12 mouse cellular contexts compared by ENCODE assay signal in genomic region chr19:25096986-25097385, GRCm38 (mm10).
DNase-seq lines count a peak whose midpoint lies in the region; ATAC-seq lines count a peak whose summit lies in the region.
"Had no signal": no experiment of that assay in that cellular context is flagged by ENCODE, and none has a peak within 500 bp of the region (broad histone marks: within the 10 kb centered on the region; RNA-seq: fewer than 3 reads in every experiment).

No protein-coding gene starts in this region.

- WGBS in heart, embryonic 10.5 days: 39% methylated on average over 4 of the region's 4 CpGs
- WGBS in heart, embryonic 15.5 days: 27% methylated on average over 4 of the region's 4 CpGs
- WGBS in stomach, embryonic 16.5 days: 41% methylated on average over 4 of the region's 4 CpGs
- WGBS in hindbrain, embryonic 14.5 days: 76% methylated on average over 4 of the region's 4 CpGs

- DNase-seq in heart, adult 18-20 months: peak; percentile 24 to 25
- DNase-seq in heart, embryonic 10.5 days (ENCODE audit: low spot score): no peak
- DNase-seq in kidney, postnatal 36 days: peak; percentile 67 to 72
- DNase-seq in spleen, postnatal 14 days (ENCODE audit: low spot score in 2 of 2): no peak
- no peak for DNase-seq in left cerebral cortex, adult 18-20 months (ENCODE audit: low spot score in 2 of 2)
- DNase-seq in hindbrain, embryonic 14.5 days (ENCODE audit: low spot score): no peak
- DNase-seq: spleen, adult 18-20 months had no signal

- H3K27me3 ChIP-seq in heart, embryonic 10.5 days (ENCODE audit: insufficient read depth, poor library complexity, severe bottlenecking): no peaks in the 10 kb centered on the region
- no peaks in the 10 kb centered on the region for H3K27me3 ChIP-seq in heart, embryonic 15.5 days
- no peaks in the 10 kb centered on the region for H3K27me3 ChIP-seq in stomach, embryonic 16.5 days (ENCODE audit: control insufficient read depth, insufficient read depth, low read length)
- no peaks in the 10 kb centered on the region for H3K27me3 ChIP-seq in hindbrain, embryonic 14.5 days (ENCODE audit: control insufficient read depth, insufficient read depth, low read length)
- H3K27me3 ChIP-seq: CH12.LX; neural tube, embryonic 12.5 days had no signal

- no peak overlapping the region for H3K27ac ChIP-seq in heart, embryonic 10.5 days
- H3K27ac ChIP-seq in heart, embryonic 15.5 days: peak overlapping the region; percentile 25; the same call in 1 of the 2 replicates
- H3K27ac ChIP-seq in stomach, embryonic 16.5 days (ENCODE audit: low read length): peak overlapping the region; percentile 9; the same call in 1 of the 2 replicates
- H3K27ac ChIP-seq in hindbrain, embryonic 14.5 days: no peak overlapping the region
- H3K27ac ChIP-seq: macrophage; neural tube, embryonic 12.5 days had no signal

- H3K4me2 ChIP-seq in heart, embryonic 15.5 days: no peak overlapping the region
- H3K4me2 ChIP-seq in stomach, embryonic 16.5 days (ENCODE audit: low read depth, low read length): no peak overlapping the region
- H3K4me2 ChIP-seq in hindbrain, embryonic 14.5 days (replicated peaks): no peak overlapping the region
- H3K4me2 ChIP-seq: neural tube, embryonic 12.5 days had no signal

- no peaks in the 10 kb centered on the region for H3K36me3 ChIP-seq in heart, embryonic 10.5 days
- H3K36me3 ChIP-seq in heart, embryonic 15.5 days: no peaks in the 10 kb centered on the region
- H3K36me3 ChIP-seq in stomach, embryonic 16.5 days (ENCODE audit: control insufficient read depth, insufficient read depth, low read length): no peaks in the 10 kb centered on the region
- H3K36me3 ChIP-seq in hindbrain, embryonic 14.5 days (replicated peaks; ENCODE audit: control insufficient read depth, insufficient read depth): no peaks in the 10 kb centered on the region
- H3K36me3 ChIP-seq: neural tube, embryonic 12.5 days had no signal

- H3K9me3 ChIP-seq in heart, embryonic 10.5 days: no peaks in the 10 kb centered on the region
- H3K9me3 ChIP-seq in heart, embryonic 15.5 days (replicated peaks): no peaks in the 10 kb centered on the region
- no peaks in the 10 kb centered on the region for H3K9me3 ChIP-seq in stomach, embryonic 16.5 days (replicated peaks; ENCODE audit: control insufficient read depth, low read length)
- no peaks in the 10 kb centered on the region for H3K9me3 ChIP-seq in hindbrain, embryonic 14.5 days (ENCODE audit: control insufficient read depth, low read length)
- H3K9me3 ChIP-seq: neural tube, embryonic 12.5 days had no signal

- no peak overlapping the region for H3K4me3 ChIP-seq in heart, embryonic 10.5 days
- no peak overlapping the region for H3K4me3 ChIP-seq in heart, embryonic 15.5 days
- H3K4me3 ChIP-seq in stomach, embryonic 16.5 days (replicated peaks; ENCODE audit: low read length): no peak overlapping the region
- H3K4me3 ChIP-seq in hindbrain, embryonic 14.5 days (replicated peaks; ENCODE audit: low read length): no peak overlapping the region
- H3K4me3 ChIP-seq: neural tube, embryonic 12.5 days had no signal

- ATAC-seq in heart, embryonic 15.5 days (replicated peaks; ENCODE audit: insufficient number of reproducible peaks, insufficient read depth, low FRiP score, low read depth): peak; percentile 35; the same call in 1 of the 2 replicates
- ATAC-seq in stomach, embryonic 16.5 days (ENCODE audit: insufficient read depth, low FRiP score): peak; percentile 82
- ATAC-seq in hindbrain, embryonic 14.5 days (ENCODE audit: low FRiP score): no peak

- H3K9ac ChIP-seq in heart, embryonic 15.5 days: no peak overlapping the region
- no peak overlapping the region for H3K9ac ChIP-seq in stomach, embryonic 16.5 days (ENCODE audit: low read length)
- H3K9ac ChIP-seq in hindbrain, embryonic 14.5 days: no peak overlapping the region
- H3K9ac ChIP-seq: neural tube, embryonic 12.5 days had no signal

- peaks cover 19% of the 10 kb centered on the region for H3K4me1 ChIP-seq in heart, embryonic 10.5 days
- H3K4me1 ChIP-seq in heart, embryonic 15.5 days (replicated peaks): peaks cover 17% of the 10 kb centered on the region
- peaks cover 16% of the 10 kb centered on the region for H3K4me1 ChIP-seq in stomach, embryonic 16.5 days (ENCODE audit: control insufficient read depth, insufficient read depth, low read length)
- no peaks in the 10 kb centered on the region for H3K4me1 ChIP-seq in hindbrain, embryonic 14.5 days (replicated peaks; ENCODE audit: control insufficient read depth, insufficient read depth, low read length)
- H3K4me1 ChIP-seq: neural tube, embryonic 12.5 days had no signal

Comparison
In these comparisons a context has a peak if more than half of its experiments do, and no peak if none do; other contexts are left out.
1. DNase-seq: peak in heart, adult 18-20 months (2 of 2) and kidney, postnatal 36 days (2 of 2); none in heart, embryonic 10.5 days (single experiment), spleen, postnatal 14 days (0 of 2), left cerebral cortex, adult 18-20 months (0 of 2) and hindbrain, embryonic 14.5 days (single experiment).
2. H3K27ac ChIP-seq: peak in heart, embryonic 15.5 days (single experiment) and stomach, embryonic 16.5 days (single experiment); none in heart, embryonic 10.5 days (single experiment) and hindbrain, embryonic 14.5 days (single experiment).